Mouse (Mus musculus): Measurements from ENCODE around the gene Sergef.

Sergef gene

GRCm38 (mm10) chr7:46616429-46617005, 23.1 kb downstream of the Sergef start:
- no peak for DNase-seq (ENCODE audit: low spot score)

- DNase-seq (ENCODE audit: low spot score): peak; percentile 22
Observed at GRCm38 (mm10) chr7:46615256-46615977, 24.2 kb downstream of the Sergef start.

DNA sequence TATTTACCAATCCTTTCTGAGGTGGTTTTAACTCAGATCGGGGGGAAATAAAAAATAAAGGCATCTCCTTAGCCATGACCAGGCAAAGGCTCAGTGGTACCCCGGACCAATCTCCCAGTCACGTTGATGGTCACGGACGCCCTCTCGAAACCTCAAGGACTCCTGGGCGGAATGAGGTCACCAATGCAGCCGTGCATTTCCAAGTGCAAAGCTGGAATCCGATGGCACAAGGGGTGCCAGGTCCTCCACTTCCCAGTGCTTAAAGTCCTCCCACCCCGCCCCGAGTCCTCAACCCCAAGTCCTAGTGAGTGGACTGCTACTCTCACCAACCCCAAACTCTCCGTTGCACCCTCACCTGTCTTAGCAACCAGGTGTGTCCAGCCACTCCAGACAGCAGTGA, 25.3 kb downstream of the Sergef start:
- DNase-seq (ENCODE audit: low spot score): no peak

DNA sequence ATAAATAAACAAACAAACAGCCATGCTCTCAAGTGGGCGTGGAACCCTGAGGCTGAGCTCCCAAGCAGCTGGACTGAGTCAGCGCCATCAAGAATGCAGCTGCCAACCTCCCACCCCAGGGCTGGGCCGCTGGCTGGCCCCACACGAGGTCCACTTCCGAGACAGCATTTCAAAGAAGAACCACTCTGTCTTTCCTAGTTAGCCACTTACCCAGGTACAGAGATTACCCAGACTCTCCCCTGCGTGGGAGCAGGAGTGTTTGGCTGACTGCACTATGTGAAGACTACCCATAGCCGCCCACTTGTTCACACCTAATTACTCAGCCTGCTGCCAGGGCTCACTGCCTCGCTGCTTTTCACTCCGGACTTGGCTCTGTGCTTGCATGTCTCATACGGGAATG, 26.5 kb downstream of the Sergef start:
- DNase-seq (ENCODE audit: low spot score): no peak

DNA sequence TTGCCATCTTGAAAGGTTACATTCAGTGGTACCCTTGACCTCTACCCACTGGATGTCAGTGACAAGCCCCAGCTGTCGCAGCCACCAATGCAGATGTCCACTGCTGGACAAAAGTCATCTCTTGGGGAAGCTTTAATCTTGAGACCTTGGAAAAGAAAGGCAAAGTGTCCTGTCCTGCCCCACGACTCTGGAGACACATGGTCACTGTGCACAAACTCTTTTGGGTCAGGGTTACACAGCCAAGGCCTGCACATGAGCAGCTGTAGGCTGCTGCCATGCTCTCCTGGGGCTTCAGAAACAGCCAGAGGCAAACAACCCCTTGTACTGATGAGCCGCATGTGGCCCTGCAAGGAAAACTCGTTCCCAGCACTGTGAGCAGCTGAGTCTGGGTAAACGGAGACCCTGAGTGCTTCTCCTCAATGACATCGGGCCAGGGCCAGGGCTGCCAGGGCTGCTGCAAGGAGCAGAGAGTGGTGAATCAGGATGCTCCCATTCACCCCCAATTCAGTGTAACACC, 27.1 kb downstream of the Sergef start:
- no peak for DNase-seq (ENCODE audit: low spot score)

GRCm38 (mm10) chr7:46611970-46612369, 27.6 kb downstream of the Sergef start:
- DNase-seq (ENCODE audit: low spot score): no peak

GRCm38 (mm10) chr7:46609317-46609716, 30.3 kb downstream of the Sergef start:
- DNase-seq (ENCODE audit: low spot score): no peak

DNA sequence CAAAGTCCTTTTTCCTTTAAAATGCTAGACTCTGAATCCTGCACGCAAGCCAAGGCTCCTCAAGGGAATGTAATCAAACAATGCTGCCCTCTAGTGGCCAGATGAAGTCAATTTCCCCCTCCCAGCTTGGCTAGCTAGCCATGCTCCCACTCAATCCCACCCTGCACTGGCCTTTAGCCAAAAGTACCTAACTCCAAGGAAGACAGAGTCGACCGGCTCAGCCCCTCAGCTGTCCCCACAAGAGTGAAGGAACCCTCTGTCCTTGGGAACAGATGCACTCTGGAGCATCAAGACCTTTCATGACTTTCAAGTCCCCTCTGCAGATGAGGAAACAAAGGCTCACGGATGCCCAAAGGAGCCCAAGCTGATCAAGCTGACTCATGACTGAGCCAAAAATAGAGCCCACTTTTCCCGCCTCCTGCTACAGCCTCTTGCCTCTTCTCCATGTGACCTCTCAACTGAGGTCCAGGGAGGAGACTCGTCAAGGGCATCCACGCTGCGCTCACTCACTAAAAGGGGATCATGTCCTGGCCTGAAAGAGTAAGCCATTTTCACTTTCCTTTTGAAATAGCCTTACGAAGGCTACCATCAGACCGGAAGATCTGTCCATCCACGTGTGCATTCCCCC, 32.1 kb downstream of the Sergef start:
- peak; percentile 31 for DNase-seq (ENCODE audit: low spot score)

GRCm38 (mm10) chr7:46607031-46607426, 32.6 kb downstream of the Sergef start:
- no peak for DNase-seq (ENCODE audit: low spot score)

DNA sequence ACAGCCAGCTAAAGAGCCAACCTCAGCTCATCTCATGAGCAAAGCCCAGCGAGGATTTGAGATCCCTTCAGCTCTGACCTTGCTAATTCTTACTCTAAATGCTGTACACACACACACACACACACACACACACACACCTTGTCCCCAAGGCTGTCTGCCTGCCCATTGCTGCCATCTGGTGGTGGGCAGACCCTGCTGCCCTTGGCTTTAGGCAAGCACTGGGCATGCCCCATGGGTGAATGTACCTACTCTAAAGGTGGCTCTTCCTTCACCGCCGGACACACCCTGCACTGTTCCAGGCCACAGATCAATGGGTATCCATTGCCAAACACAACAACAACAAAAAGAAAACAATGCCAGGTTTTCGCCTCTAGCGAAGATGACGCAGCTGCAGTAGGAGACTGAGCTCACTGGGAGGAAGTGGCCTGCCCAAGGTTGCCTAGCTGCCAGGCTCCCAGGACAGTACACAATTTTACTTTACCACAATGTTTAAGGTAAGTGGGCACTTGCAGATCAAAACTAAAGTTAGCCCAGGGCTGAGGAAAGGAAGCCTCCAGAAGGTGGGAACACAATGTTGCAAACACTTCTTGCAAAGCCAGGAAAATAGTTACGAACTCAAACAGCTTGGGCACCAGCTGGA, 33.1 kb downstream of the Sergef start:
- peak; percentile 33 for DNase-seq (ENCODE audit: low spot score)

DNA sequence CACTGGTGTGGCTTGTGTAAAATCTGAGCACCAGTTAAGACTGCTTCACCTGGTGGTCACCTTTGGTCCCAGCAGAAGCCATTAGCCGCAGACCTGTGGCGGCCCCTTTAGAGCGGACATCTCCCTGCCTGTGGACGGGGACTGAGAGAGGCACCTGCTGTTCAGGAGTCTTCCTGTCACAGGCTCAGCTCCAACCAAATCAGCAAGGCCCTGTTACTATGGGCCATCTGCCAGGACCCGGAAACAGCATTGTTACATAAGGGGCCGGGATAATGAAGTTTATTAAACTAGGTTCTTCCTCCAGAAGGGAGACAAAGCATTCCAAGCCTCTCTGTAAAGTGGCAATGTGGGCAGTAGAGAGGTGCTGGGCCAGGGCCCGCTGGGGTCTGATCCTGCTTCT, 36.6 kb downstream of the Sergef start:
- no peak for DNase-seq (ENCODE audit: low spot score)

DNA sequence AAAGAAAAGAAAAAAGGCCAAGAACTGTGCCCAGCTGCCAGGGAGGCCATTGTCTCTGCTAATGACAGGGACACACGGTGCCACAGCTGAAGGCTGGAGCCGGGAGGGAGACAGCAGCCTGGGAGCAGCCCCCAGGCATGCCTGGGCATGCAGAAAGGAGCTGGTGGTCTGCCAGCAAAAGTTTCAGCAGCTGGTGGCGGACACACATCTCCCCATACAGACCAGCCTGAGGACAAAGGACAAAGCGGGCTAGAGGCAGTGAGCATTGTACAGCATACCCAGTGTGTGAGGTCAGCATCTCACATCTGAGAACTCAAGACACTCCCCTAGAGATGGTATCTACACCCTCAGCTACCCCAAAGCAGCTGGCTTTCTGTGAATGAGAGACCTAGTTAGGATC, 37.5 kb downstream of the Sergef start:
- DNase-seq (ENCODE audit: low spot score): no peak

DNA sequence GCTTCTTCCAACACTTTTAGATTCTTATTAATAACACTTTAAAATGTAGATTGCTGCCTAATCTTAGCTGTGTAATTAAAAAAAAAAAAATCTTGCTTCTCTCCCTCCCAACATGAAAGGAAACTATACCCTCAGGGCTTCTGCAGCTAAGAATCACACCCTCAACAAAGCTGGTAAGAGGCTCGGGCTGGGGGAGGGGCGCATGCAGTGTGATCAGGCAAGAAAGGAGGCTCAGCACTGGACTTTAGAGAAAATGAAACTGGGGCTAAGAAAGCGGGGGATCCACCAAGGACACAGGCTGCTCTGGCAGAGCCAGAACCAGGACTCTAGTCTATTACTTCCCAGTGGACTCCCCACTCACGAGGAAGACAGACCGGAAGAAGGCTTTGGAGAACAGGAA, 38.5 kb downstream of the Sergef start:
- no peak for DNase-seq (ENCODE audit: low spot score)

GRCm38 (mm10) chr7:46597006-46597405, 42.6 kb downstream of the Sergef start:
- no peak for DNase-seq (ENCODE audit: low spot score)

- no peak for DNase-seq (ENCODE audit: low spot score)
Observed at GRCm38 (mm10) chr7:46591546-46591945, 48.1 kb downstream of the Sergef start.

- DNase-seq (ENCODE audit: low spot score): no peak
Observed at GRCm38 (mm10) chr7:46589181-46589580, 50.4 kb downstream of the Sergef start.

DNA sequence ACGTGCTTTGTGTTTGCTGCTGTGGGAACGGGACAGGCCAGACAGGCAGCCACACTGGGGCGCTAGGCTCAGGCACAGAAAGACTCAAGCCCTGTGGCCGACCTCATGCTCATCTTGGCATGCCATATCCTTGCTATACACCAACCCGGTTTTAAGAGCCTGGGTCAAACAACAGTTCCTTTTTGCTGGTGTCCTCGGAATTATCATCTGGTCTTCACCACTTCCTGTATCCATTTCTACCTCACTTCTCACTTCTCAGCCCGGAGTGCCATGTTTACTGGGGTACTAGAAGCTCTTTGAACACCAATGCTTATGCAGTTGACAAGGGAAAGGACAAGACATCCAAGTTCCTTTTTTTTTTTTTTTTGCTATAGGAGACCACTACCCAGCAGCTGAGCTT, 51.6 kb downstream of the Sergef start:
- no peak for DNase-seq (ENCODE audit: low spot score)

- no peak for DNase-seq (ENCODE audit: low spot score)
Observed at GRCm38 (mm10) chr7:46587466-46587865, 52.1 kb downstream of the Sergef start.

DNA sequence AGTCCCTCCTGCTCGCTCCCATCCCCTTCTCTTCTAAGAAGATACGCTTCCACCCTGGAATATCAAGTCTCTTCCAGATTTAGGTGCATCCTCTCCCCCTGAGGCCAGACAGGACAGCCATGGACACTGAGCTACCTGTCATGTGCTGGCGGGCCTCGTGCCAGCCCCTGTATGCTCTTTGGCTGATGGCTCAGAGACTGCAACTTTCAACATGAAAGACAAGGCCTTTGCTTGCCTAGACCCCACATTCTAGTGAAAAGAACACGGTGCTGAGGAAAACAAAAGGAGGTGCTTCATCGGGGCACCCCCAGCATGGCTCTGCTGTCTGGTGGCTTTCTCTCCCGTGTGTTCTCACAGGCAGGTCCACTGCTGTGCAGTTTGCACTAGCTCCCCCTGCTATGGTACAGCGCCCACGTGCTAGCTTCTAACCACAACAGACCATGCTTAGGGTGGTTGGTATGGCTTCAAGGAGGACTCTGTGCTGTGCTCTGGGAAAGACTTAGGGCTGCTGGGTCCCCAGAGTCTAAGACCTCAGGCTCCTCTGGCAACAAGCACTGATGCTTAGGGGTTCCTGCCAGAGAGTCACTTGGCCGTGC, 52.9 kb downstream of the Sergef start:
- no peak for DNase-seq (ENCODE audit: low spot score)

- no peak for DNase-seq (ENCODE audit: low spot score)
Observed at GRCm38 (mm10) chr7:46582750-46583149, 56.9 kb downstream of the Sergef start.

DNA sequence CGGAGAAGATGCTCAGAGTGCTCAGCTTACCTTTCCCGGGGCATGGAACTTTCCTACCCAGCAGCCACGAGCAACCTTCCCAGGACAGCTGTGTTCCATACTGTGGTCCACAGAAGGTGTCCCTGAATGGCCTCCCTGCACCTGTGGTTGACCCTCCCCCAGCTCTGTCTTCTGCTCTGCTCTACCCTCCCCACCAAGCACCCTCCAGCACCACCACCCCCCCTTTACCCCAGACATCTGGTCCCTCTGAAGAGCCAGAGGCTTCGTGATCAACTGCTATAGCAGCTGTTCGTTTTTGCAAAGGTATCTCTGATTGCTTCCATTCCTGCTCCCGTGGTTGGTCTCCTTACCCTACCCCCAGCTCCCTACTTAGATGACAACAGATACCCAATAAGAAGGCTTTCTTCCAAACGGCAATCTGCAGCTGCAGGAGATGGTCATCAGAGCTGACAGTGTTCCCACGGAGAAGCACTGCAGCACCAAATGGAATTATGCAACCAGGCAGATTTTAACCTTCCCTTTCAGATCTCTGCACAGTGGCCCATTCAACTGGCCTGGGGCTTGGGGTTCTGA, 58.2 kb downstream of the Sergef start:
- no peak for DNase-seq (ENCODE audit: low spot score)

DNA sequence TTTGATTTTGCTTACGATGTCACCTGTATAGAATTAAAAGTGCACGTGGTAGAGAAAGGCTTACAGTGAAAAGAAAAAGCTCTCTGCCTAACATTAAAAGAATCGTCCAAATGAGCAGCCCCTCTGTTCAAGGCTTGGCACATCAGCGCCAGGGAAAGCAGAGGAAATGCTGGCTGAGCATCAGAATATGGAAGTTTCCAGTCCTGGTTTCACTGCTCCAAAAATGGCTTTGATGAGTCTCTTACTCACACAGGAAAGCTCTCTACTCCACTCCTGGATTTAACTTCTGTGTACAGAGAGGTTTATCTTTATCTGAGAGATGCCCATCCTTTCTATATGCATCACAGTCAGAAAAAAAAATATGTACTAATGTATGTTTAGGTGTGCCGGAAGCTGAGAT, 61.5 kb downstream of the Sergef start:
- DNase-seq (ENCODE audit: low spot score): no peak
